Mouse (Mus musculus): ENCODE measurements around the gene Ern2.
A peak's percentile ranks its signal among the peaks of the same experiment; 100 is the strongest.

The Ern2 gene

GRCm38 (mm10) chr7:122186043-122186442 is at the start of gene Ern2:
Ern2 (minus strand) TSS chr7:122186207.
- DNase-seq: no peak

DNA sequence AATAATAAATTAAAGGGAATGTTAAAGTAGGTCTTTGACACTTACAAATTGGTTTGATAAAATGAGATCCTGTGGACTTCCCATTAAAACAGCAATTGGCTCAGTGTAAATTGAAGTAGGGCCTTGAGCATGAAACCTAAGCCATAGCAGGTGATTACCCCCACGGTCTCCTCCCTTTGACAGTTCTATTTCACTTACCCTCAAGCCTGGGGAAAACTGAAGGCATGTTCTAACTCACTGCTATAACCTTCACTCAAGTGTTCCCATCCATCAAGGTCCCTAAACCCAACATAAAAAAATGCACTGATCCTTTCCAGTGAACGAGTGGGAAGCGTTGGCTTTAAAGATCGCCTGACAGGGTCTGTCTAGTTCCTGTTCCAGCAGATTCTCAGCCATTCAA is 44.9 kb upstream of the Ern2 start:
- DNase-seq: no peak

DNA sequence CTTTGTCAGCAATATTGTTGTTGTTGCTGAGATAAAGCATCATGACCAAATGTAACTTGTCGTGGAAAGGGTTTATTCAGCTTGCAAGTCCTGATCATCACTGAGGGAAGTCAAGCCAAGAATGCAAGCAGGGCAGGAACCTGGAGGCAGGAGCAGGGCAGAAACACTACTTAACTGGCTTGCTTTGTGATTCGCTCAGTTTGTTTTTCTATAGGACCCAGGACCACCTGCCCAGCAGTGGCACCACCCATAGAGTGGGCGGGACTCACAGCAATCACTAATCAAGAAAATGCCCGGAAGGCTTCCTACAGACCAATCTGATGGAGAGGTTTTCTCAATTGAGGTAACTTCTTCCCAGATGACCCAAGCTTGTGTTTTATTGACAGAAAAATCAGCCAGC is 43.9 kb upstream of the Ern2 start:
- DNase-seq: no peak

DNA sequence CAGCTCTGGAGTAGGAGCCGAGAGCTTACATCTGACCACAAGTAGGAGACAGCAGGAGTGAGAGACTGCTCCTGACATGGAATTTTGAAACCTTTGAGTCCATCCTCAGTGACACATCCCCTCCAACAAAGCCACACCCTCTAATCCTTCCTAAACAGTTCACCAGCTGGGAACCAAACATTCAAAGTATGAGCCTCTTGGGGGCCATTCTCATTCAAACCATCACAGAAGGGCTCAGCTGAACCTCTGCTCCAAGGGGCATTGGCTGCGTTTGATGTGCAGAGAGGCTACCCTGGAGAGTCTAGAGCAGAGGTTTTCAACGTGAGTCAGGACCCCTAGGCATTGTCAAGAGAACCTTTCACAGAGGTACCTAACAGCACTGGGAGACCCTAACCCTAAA is 43.3 kb upstream of the Ern2 start:
- DNase-seq: no peak

DNA sequence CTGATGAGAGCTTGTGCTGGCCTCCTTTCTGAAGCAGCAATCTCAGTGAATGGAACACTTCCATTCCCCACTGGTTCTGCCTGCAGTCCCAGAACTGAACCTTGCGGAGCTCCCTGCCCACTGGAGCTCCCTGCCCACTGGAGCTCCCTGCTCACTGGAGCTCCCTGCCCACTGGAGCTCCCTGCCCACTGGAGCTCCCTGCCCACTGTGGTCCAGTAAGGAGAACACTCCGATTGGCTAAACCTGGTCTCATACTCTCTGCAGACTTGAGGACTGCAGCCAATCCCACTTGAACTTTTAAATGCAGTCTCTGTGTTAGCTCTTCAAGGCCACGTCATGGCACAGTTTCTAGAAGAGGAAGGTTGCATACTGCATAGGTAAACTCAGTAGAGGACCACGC is 40.7 kb upstream of the Ern2 start:
- no peak for DNase-seq

GRCm38 (mm10) chr7:122226020-122226742 is 40.2 kb upstream of the Ern2 start:
- no peak for DNase-seq

GRCm38 (mm10) chr7:122219315-122219801 is 33.4 kb upstream of the Ern2 start, which contains the start of gene Chp2:
Chp2 (plus strand) TSS chr7:122219496.
- no peak for DNase-seq

- DNase-seq: no peak
Observed at GRCm38 (mm10) chr7:122208276-122209021, 22.4 kb upstream of the Ern2 start.

DNA sequence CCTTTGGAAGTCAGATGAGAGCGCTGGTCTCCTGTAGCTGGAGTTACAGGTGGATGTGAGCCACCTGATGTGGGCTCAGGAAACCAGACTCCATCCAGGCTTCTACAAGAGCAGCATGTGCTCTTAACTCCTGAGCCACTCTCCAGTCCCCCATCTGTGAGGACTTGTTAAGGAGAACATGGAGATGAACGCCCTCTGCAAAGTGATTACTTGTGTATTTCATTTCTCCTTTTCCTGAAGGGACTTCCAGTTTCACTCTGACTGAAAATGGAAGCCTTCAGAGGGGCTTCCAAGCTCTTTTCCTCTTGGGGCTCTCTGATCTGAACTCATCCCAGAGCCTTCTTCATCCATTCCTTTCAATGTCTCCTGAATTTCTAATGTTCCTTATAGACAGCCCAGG is 20.1 kb upstream of the Ern2 start:
- DNase-seq: no peak

DNA sequence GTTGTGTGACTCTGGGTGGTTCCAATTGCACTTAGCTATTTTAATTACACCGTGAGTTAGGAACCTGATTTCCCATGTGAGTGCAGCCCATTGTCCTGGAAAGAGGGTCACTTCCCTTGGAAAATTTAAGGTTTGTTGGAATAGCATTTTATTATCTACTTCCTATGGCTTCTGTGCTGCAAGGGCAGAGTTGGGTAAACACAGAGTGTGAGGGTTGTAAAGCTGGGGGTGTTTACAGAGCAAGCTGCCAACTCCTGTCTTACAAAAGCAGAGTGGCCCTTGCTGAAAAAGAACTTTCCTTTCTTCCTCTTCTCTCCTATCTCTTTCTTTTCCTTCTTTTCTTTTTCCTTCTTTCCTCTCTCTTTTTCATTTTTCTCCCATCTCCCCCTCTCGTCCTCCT is 17.9 kb upstream of the Ern2 start:
- no peak for DNase-seq

DNA sequence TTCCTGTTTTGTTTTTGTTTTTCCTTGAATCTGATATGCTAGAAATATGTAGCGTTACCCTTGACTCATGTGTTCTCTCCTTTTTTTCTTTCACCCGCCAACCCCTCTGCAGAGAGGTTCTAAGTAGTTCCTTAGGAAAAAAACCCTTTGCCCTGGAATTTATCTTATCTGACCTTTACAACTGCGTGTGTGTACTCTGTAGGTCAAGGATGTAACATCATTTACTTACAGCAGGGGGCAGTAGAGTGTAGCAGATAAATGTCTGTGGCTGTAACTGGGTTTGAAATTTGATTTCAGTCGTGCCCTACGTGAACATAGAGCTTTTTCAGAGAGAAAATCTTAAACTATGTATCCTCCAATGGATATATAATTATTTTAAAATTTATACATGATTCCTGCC is 13.3 kb upstream of the Ern2 start:
- DNase-seq: peak; percentile 23

DNA sequence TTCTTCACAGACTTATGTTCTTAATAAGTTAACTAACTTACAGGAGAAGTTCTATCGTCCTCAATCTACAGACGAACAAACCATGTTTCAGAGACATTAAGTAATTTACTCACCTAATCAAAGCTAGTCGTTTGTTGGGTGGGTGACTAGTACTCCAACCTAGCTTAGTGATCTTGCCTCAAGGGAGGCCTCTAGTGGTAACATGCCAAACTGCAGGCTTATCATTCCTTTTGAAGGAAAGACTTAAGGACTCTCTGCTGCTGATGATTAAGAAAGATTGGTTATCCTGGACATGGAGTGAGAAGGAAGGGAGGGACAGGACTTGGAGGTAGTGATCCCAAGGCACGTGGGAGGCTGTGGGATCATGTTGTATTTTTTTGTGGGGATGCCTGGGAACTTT is 11.3 kb upstream of the Ern2 start:
- no peak for DNase-seq

GRCm38 (mm10) chr7:122196771-122197170 is 10.8 kb upstream of the Ern2 start:
- DNase-seq: no peak

GRCm38 (mm10) chr7:122193919-122194318 is 7.9 kb upstream of the Ern2 start:
- DNase-seq: no peak

DNA sequence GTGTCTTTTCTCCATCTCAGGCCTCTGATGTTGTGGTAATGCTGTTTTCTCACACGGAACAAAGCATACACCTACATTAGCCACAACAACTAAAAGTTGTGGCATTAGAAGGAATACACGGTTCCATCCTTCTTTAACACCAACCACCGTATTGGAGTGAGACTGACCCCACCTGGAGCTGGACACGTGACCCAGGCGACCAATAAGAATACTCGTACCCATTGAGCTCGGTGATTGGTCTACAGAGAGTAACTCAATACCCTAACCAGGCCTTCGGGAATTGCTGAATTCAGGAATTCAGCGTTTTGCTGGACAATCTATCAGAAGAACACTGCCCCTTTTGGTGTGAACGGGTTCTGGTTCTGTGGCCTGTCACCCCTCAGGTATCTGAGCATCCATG is 5.1 kb upstream of the Ern2 start:
- DNase-seq: no peak

DNA sequence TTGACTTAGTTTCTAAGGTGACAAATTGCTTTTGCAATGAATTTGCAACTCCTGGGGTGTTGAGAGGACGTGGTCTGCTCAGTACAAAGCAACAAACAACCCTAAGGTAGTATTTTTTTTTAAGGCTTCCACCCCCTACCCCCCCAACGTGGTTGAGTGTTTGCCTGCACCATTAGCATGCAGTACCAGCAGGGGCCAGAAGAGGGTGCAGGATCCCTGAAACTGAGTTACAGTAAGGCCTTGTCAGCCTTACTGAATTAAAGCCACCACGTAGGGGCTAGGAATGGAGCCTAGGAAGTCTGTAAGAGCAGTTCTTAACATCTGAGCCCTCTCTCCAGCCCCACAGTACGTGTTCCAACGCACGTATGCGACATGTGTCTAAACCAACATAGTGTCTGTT is 3.5 kb upstream of the Ern2 start:
- DNase-seq: no peak

GRCm38 (mm10) chr7:122184569-122184968 is 1.4 kb downstream of the Ern2 start:
- DNase-seq: no peak

- DNase-seq: no peak
Observed at GRCm38 (mm10) chr7:122180720-122181119, 5.3 kb downstream of the Ern2 start.

DNA sequence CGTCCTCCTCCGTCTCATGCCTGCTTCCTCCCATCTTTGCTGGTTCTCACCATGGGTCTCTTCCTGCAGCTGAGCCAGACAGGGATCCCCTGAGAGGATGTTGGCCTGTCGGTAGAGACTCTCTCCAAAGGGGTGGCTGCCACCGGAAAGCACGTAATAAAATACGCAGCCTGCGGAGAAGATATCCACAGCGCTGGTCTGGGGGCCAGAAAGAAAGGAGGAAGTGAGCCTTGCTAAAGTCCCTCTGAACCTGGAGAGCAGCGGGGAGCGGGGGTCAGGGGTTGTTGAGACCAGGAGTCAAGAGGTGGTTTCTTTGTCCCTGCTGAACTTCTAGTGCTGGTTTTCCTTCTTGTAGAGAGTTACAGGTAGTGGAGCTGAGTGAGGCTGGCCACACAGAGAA is 14.4 kb downstream of the Ern2 start:
- no peak for DNase-seq

DNA sequence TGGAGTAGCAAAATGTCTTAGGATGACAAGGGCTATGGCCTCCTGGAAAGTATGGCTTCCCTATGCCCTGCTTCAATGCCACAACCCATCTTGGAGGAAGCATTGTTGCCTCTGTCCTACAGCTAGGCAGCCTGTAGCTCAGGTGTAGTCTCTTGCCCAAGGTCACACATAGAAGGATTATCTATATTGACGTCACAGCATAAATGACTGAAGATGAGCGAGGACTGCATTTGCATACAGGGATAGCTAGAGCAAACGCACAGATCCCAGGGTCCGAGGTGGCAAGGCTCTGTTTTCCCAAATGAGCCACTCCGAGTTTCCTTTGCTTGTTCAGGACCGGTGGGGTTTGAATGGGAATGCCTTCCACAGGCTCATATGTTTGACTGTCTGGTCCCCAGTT is 15.3 kb downstream of the Ern2 start:
- no peak for DNase-seq

DNA sequence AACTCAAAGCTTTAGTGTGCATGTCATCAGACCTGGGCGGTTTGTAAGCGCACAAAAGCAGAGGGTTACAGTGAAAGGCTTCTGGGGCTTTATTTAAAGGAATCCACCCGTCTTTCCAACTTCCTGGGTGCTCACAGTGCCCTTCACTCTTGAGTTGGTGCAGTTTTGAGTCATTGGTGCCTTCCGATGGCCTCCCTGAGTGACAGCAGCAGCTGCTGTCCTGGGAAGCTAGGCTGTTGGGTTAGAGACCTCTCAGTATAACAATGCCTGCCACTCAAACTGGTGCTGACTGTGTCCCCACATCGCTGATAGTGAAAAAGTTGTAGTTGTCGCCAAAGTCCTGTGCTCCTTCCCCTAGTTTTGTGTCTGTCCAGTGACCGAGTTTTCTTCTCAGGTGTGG is 18.8 kb downstream of the Ern2 start:
- no peak for DNase-seq

DNA sequence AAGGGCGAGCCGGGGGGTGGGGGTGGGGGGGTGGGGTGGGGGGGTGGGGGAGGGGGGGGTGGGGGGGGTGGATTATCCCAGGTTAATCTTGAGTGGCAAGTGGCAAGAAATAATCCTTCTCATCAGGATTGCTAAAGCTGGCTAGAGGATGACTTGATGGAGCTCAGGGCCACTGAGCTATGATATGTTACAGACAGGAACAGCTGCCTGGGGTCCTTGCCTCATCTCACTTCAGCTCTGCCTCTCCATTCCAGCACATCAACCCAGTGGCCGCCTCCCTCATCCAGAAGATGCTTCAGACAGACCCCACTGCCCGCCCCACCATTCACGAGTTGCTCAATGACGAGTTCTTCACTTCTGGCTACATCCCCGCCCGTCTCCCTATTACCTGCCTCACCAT is 22.2 kb downstream of the Ern2 start:
- DNase-seq: no peak

- DNase-seq: no peak
Observed at GRCm38 (mm10) chr7:122160037-122160436, 26.0 kb downstream of the Ern2 start.

Measured in layer of hippocampus, adult 9-11 months (tissue).